Mouse (Mus musculus) ES-E14 (cell line): ENCODE measurements around the gene Mpeg1. TPM values are rescaled to one million over a fixed set of nuclear protein-coding genes. Genes with fewer than 3 reads are reported as not detected.

Experiments used
- DNase-seq: peaks from one replicate; pipeline ENCODE4 v3.0.0-alpha.2; 2013; ENCODE audit warnings: low read depth, low spot score
- H3K27ac ChIP-seq: 2 replicates; pipeline ENCODE4 v1.5.1; 2012; ENCODE audit warnings: low read depth, mild to moderate bottlenecking, low read length, moderate library complexity, mixed read lengths; ENCODE audit not compliant: poor library complexity, insufficient read depth, severe bottlenecking
- H3K36me3 ChIP-seq: 2 replicates; pipeline ENCODE4 v1.6.1; 2012; ENCODE audit warnings: mild to moderate bottlenecking, low read length, moderate library complexity, mixed read lengths; ENCODE audit not compliant: control insufficient read depth, poor library complexity, insufficient read depth, severe bottlenecking
- H3K4me1 ChIP-seq, 2 experiments: fragments of 150-350 bp in 1 of 2; sonication (generic) in 1 of 2; 2 replicates each; pipeline ENCODE4 v1.6.1; 2012; ENCODE audit warnings: low read length in 2 of 2, mild to moderate bottlenecking in 1 of 2, mixed read lengths in 1 of 2; ENCODE audit not compliant: control insufficient read depth in 2 of 2, insufficient read depth in 2 of 2, poor library complexity in 1 of 2
- H3K4me3 ChIP-seq, 2 experiments: fragments of 150-350 bp in 1 of 2; sonication (generic) in 1 of 2; 2 replicates each; pipeline ENCODE4 v1.5.1; 2012; ENCODE audit warnings: low read length in 2 of 2, low read depth in 1 of 2, mild to moderate bottlenecking in 1 of 2, mixed read lengths in 1 of 2; ENCODE audit not compliant: insufficient read depth in 1 of 2, poor library complexity in 1 of 2, severe bottlenecking in 1 of 2
- H3K9ac ChIP-seq: 2 replicates; pipeline ENCODE4 v1.6.1; 2012; ENCODE audit warnings: low read depth, mild to moderate bottlenecking, low read length, mixed read lengths; ENCODE audit not compliant: poor library complexity, insufficient read depth, severe bottlenecking
- H3K9me3 ChIP-seq: fragments of 150-350 bp; sonication (generic); 2 replicates; pipeline ENCODE4 v1.6.1; 2012; ENCODE audit warnings: low read depth, mild to moderate bottlenecking, low read length; ENCODE audit not compliant: control insufficient read depth, insufficient read depth
- CHD2 ChIP-seq: IDR thresholded peaks from 2 replicates; pipeline ENCODE4 v1.6.1; 2014; ENCODE audit warnings: mild to moderate bottlenecking, low read depth, low read length, inconsistent platforms
- HCFC1 ChIP-seq: IDR thresholded peaks from 2 replicates; pipeline ENCODE4 v1.6.1; 2012; ENCODE audit warnings: low read length, inconsistent platforms, borderline replicate concordance; ENCODE audit not compliant: insufficient read depth
- MAFK ChIP-seq: IDR thresholded peaks from 2 replicates; pipeline ENCODE4 v1.6.1; 2014; ENCODE audit warnings: mild to moderate bottlenecking, low read depth, low read length, inconsistent platforms; ENCODE audit not compliant: insufficient read depth
- ZC3H11A ChIP-seq: IDR thresholded peaks from 2 replicates; pipeline ENCODE4 v1.6.1; 2012; ENCODE audit warnings: low read depth, mild to moderate bottlenecking, inconsistent platforms, low read length, borderline replicate concordance
- ZNF384 ChIP-seq: IDR thresholded peaks from 2 replicates; pipeline ENCODE4 v1.6.1; 2012; ENCODE audit warnings: low read depth, low read length, inconsistent platforms
- in situ Hi-C, 2 experiments: fragments of 600-800 bp; cut with MboI; formaldehyde crosslinking; loops; one replicate each; pipeline ENCODE4 v1.15.1; 2025; ENCODE audit warnings: low sequenced_read_pairs in 2 of 2, inconsistent platforms in 1 of 2; ENCODE audit not compliant: unreplicated experiment in 2 of 2
- total RNA-seq: library from RNA; depleted of rRNA; stranded (reverse); fragments of 300-350 nt; gene quantifications from 2 replicates; pipeline ENCODE4 v1.2.3, GENCODE M21; 2012

Gene Mpeg1
- total RNA-seq, 1 experiment = 0.18 TPM

DNA sequence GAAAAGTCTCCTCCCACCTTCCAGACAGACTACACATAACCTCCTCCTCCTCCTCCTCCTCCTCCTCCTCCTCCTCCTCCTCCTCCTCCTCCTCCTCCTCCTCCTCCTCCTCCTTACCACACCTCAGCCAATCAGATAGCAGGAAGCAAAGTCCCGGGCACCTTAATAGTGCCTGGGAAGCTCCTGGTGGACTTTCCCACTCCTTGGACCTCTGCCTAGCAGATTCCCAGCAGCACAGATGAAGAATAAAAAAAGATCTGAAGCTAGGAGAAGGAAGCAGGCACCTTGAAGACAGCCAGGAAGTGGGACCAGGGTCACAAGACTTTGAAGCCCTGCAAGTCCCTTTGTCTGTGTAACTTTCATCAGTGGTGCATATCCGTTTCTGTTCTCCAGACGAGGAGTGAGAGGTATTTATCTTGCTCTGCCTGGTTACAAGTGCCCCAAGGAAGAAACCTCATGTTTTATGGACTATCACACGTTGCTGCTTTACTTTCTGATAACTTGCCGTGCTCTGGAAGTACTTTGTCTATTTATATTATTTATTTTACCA lies 16.2 kb downstream of the Mpeg1 start:
- in situ Hi-C loops = no loop called here
- no peaks in the 10 kb centered on the region; the same call in 1 of the 2 replicates for H3K36me3 ChIP-seq
- H3K9ac ChIP-seq = no peak overlapping the region
- TF ChIP-seq ZC3H11A = no peak
- no peak for TF ChIP-seq HCFC1
- no peak for TF ChIP-seq ZNF384
- no peak for TF ChIP-seq CHD2
- no peak for TF ChIP-seq MAFK
- H3K9me3 ChIP-seq = no peaks in the 10 kb centered on the region
- no peak for DNase-seq
- H3K27ac ChIP-seq = no peak overlapping the region
- H3K4me3 ChIP-seq = no peak overlapping the region
- no peaks in the 10 kb centered on the region for H3K4me1 ChIP-seq

DNA sequence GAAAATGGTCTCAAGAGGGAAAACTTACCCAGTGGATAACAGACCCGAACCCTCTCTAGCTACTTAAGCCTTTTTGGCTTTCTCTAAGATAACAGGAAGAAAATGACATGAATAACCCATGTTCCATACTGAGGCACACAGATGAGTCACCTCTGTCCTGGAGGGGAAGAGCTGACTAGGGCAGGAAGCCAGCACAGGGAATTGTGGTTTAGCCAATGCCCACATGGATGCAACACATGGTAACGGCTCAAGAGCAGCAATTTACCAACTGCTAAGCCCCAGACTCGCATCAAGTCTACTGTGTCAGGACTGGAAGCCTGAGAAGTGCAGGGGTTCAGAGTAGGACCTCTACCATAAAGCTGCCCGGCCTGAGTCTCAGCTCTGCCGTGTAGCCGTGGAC lies 17.8 kb downstream of the Mpeg1 start:
- Histone ChIP-seq H3K4me3 (no peak overlapping the region), H3K4me1 (no peaks in the 10 kb centered on the region), H3K9me3 (no peaks in the 10 kb centered on the region), H3K27ac (no peak overlapping the region), H3K36me3 (no peaks in the 10 kb centered on the region; the same call in 1 of the 2 replicates), H3K9ac (no peak overlapping the region)
- TF ChIP-seq ZNF384 (no peak), ZC3H11A (no peak)
- in situ Hi-C loops = no loop called here
- no peak for DNase-seq

DNA sequence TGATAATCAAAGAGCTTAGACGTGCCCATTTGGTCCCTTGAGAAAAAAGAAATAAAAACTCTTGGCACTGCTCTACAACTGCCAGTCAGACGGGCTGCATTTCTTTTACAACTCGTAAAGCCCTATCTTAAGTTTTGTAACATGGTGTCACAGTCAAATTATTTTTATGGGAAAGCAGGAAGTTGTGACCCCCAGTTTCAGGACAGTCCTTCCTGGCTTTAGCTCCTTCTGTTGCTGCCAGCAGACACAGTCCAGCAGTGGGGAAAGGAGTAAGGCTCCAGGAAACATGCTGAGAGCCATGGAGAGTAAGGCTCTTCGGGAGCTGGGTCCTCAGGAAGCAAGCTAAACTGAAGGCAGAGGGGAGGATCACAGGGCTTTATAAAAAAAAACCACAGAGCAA lies 23.2 kb downstream of the Mpeg1 start:
- Histone ChIP-seq H3K36me3 (no peaks in the 10 kb centered on the region), H3K9me3 (no peaks in the 10 kb centered on the region), H3K27ac (no peak overlapping the region), H3K4me3 (no peak overlapping the region), H3K4me1 (peaks cover 0 to 18% of the 10 kb centered on the region in 2 experiments; a peak in 2 of 4 replicates), H3K9ac (no peak overlapping the region)
- TF ChIP-seq MAFK (no peak), CHD2 (no peak), ZNF384 (no peak), HCFC1 (no peak), ZC3H11A (no peak)
- no peak for DNase-seq
- in situ Hi-C loops = no loop called here

DNA sequence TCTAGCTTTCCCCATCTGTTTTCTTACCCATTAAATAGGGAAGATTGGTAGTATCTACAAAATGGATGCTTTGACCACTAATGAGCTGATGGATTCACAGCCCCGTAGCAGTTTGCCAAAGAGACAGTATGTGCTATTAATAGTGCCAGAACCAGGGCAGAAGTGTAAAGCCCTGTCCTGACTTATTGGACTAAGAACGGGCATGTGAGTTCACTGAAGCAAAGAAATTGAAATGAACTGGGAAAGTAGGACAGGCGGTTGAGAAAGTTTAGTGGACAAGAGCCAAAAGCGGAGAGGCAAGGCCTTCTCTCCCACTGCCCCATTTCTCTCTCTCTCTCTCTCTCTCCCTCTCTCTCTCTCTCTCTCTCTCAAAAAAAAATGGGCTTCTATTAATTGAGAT lies 23.6 kb downstream of the Mpeg1 start:
- H3K9ac ChIP-seq = no peak overlapping the region
- in situ Hi-C loops = no loop called here
- peaks cover 0 to 18% of the 10 kb centered on the region in 2 experiments; a peak in 2 of 4 replicates for H3K4me1 ChIP-seq
- no peak overlapping the region for H3K4me3 ChIP-seq
- H3K36me3 ChIP-seq = no peaks in the 10 kb centered on the region
- no peak for DNase-seq
- no peak overlapping the region for H3K27ac ChIP-seq
- no peaks in the 10 kb centered on the region for H3K9me3 ChIP-seq
- no peak for TF ChIP-seq MAFK

DNA sequence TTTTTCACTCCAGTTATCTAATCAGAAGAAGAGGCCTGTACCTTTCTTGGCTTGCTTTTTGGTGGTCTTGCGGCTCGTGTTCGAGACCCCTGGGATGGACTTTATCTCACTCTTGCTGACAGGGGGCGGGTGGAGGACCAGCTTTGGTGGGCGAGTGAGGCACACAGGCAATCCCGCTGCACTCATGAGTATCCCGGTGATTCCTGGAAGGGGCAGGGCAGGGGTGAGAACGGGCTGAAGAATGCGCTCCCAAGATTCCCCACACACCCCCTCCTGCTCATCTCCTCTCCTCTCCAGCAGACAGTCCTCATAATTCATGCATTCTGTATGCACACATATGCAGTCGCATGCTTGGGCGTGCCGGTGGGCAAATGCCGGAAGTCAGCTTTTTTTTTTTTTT lies 24.6 kb downstream of the Mpeg1 start:
- no peaks in the 10 kb centered on the region for H3K36me3 ChIP-seq

More for the DNA sequence above, 24.6 kb downstream of the Mpeg1 start:
- TF ChIP-seq HCFC1 = no peak
- 0 out of 2 replicates have a peak, but pooled peaks have one; percentile 8 for TF ChIP-seq ZNF384
- Histone ChIP-seq H3K9ac (no peak overlapping the region), H3K4me1 (peaks cover 0 to 23% of the 10 kb centered on the region in 2 experiments; a peak in 2 of 4 replicates), H3K9me3 (no peaks in the 10 kb centered on the region), H3K27ac (no peak overlapping the region), H3K4me3 (no peak overlapping the region)
- in situ Hi-C loops = no loop called here
- DNase-seq = no peak
